Mouse (Mus musculus): ENCODE results near the gene Ormdl3. TPM values are rescaled to one million over a fixed set of nuclear protein-coding genes. Genes with fewer than 3 reads are reported as not detected.
A peak's percentile ranks its signal among the peaks of the same experiment; 100 is the strongest.
"Not testable (repeated sequence)": the region's sequence is repeated elsewhere in the genome, so short reads cannot be mapped to it uniquely, and the experiment has no call there.

The Ormdl3 gene
- polyA plus RNA-seq, 1 experiment from 2014 or later, result 12.0 TPM

- no peaks in the 10 kb centered on the region for H3K9me3 ChIP-seq (ENCODE audit: control insufficient read depth, low read length)
- no peak for ATAC-seq (ENCODE audit: low FRiP score)
- peak; percentile 89 for DNase-seq (ENCODE audit: low spot score, missing footprints)
- no peaks in the 10 kb centered on the region for H3K27me3 ChIP-seq (ENCODE audit: control insufficient read depth, insufficient read depth, low read length)
- no peak overlapping the region for H3K4me3 ChIP-seq (ENCODE audit: low read depth, low read length)
- no peaks in the 10 kb centered on the region for H3K36me3 ChIP-seq (ENCODE audit: control insufficient read depth, insufficient read depth, low read length)
- no peak overlapping the region for H3K27ac ChIP-seq (ENCODE audit: low read depth, low read length)
- H3K9ac ChIP-seq (ENCODE audit: low read length), result no peak overlapping the region
- WGBS, result 11% methylated on average over 3 of the region's 3 CpGs
- peaks cover 5% of the 10 kb centered on the region for H3K4me1 ChIP-seq (ENCODE audit: control insufficient read depth, insufficient read depth, low read length)
- no peak overlapping the region for H3K4me2 ChIP-seq
Measured at GRCm38 (mm10) chr11:98606763-98607162, 19.6 kb upstream of the Ormdl3 start.

- not testable (repeated sequence) for H3K27ac ChIP-seq (ENCODE audit: low read depth, low read length); H3K4me3 ChIP-seq (ENCODE audit: low read depth, low read length); H3K36me3 ChIP-seq (ENCODE audit: control insufficient read depth, insufficient read depth, low read length); DNase-seq (ENCODE audit: low spot score, missing footprints); H3K27me3 ChIP-seq (ENCODE audit: control insufficient read depth, insufficient read depth, low read length); H3K9ac ChIP-seq (ENCODE audit: low read length); H3K4me2 ChIP-seq; H3K9me3 ChIP-seq (ENCODE audit: control insufficient read depth, low read length); ATAC-seq (ENCODE audit: low FRiP score); H3K4me1 ChIP-seq (ENCODE audit: control insufficient read depth, insufficient read depth, low read length)
- WGBS, result 69% methylated on average over 6 of the region's 6 CpGs
Measured at GRCm38 (mm10) chr11:98604911-98605310, 17.7 kb upstream of the Ormdl3 start.

DNA sequence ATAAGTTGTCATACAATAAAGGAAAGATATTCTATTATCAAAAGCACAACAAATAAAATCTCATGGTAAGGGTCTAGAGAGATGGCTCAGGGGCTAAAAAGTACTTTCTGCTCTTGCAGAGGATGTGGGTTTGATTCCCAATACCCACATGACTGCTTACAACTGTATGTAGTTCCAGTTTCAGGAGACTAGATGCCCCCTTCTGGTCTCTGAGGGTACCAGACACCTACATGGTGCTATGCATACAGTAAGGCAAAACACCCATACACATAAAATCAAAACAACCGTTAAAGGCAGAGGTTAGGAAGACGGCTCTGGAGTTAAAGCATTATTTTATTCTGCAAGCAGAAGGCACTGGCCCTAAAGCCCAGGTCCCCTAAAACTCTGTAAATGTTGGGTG, 16.8 kb upstream of the Ormdl3 start:
- no peak overlapping the region for H3K9ac ChIP-seq (ENCODE audit: low read length)
- H3K4me3 ChIP-seq (ENCODE audit: low read depth, low read length), result no peak overlapping the region
- ATAC-seq (ENCODE audit: low FRiP score) (no peak), DNase-seq (ENCODE audit: low spot score, missing footprints) (no peak)
- H3K36me3 ChIP-seq (ENCODE audit: control insufficient read depth, insufficient read depth, low read length), result no peaks in the 10 kb centered on the region
- peaks cover 5% of the 10 kb centered on the region for H3K4me1 ChIP-seq (ENCODE audit: control insufficient read depth, insufficient read depth, low read length)
- H3K27me3 ChIP-seq (ENCODE audit: control insufficient read depth, insufficient read depth, low read length), result peaks cover 2% of the 10 kb centered on the region; the same call in 1 of the 2 replicates
- H3K27ac ChIP-seq (ENCODE audit: low read depth, low read length), result no peak overlapping the region
- 82% methylated on average over 2 of the region's 2 CpGs for WGBS
- H3K4me2 ChIP-seq, result no peak overlapping the region
- no peaks in the 10 kb centered on the region for H3K9me3 ChIP-seq (ENCODE audit: control insufficient read depth, low read length)

GRCm38 (mm10) chr11:98602090-98602690, 15.0 kb upstream of the Ormdl3 start:
- ATAC-seq (ENCODE audit: low FRiP score) (peak; percentile 83), DNase-seq (ENCODE audit: low spot score, missing footprints) (peak; percentile 94)
- Histone ChIP-seq H3K27ac (ENCODE audit: low read depth, low read length) (no peak overlapping the region), H3K4me3 (ENCODE audit: low read depth, low read length) (peak overlapping the region; percentile 28), H3K36me3 (ENCODE audit: control insufficient read depth, insufficient read depth, low read length) (no peaks in the 10 kb centered on the region), H3K9me3 (ENCODE audit: control insufficient read depth, low read length) (no peaks in the 10 kb centered on the region), H3K4me2 (peak overlapping the region; percentile 54), H3K4me1 (ENCODE audit: control insufficient read depth, insufficient read depth, low read length) (peaks cover 5% of the 10 kb centered on the region), H3K9ac (ENCODE audit: low read length) (peak overlapping the region; percentile 47), H3K27me3 (ENCODE audit: control insufficient read depth, insufficient read depth, low read length) (peaks cover 2% of the 10 kb centered on the region; the same call in 1 of the 2 replicates)
- under 1% methylated on average over 20 of the region's 20 CpGs for WGBS

GRCm38 (mm10) chr11:98599291-98599690, 12.1 kb upstream of the Ormdl3 start:
- H3K4me3 ChIP-seq (ENCODE audit: low read depth, low read length), result no peak overlapping the region
- DNase-seq (ENCODE audit: low spot score, missing footprints), result no peak
- no peaks in the 10 kb centered on the region for H3K9me3 ChIP-seq (ENCODE audit: control insufficient read depth, low read length)
- 46% methylated on average over 18 of the region's 18 CpGs for WGBS
- ATAC-seq (ENCODE audit: low FRiP score), result no peak
- H3K4me1 ChIP-seq (ENCODE audit: control insufficient read depth, insufficient read depth, low read length), result peaks cover 5% of the 10 kb centered on the region
- H3K4me2 ChIP-seq, result no peak overlapping the region
- no peak overlapping the region for H3K27ac ChIP-seq (ENCODE audit: low read depth, low read length)
- no peaks in the 10 kb centered on the region for H3K36me3 ChIP-seq (ENCODE audit: control insufficient read depth, insufficient read depth, low read length)
- H3K9ac ChIP-seq (ENCODE audit: low read length), result no peak overlapping the region
- H3K27me3 ChIP-seq (ENCODE audit: control insufficient read depth, insufficient read depth, low read length), result peaks cover 2% of the 10 kb centered on the region; the same call in 1 of the 2 replicates

- DNase-seq (ENCODE audit: low spot score, missing footprints), result no peak
- Histone ChIP-seq H3K27me3 (ENCODE audit: control insufficient read depth, insufficient read depth, low read length) (peaks cover 2% of the 10 kb centered on the region; the same call in 1 of the 2 replicates), H3K9me3 (ENCODE audit: control insufficient read depth, low read length) (no peaks in the 10 kb centered on the region), H3K27ac (ENCODE audit: low read depth, low read length) (no peak overlapping the region), H3K36me3 (ENCODE audit: control insufficient read depth, insufficient read depth, low read length) (no peaks in the 10 kb centered on the region), H3K4me2 (no peak overlapping the region), H3K4me1 (ENCODE audit: control insufficient read depth, insufficient read depth, low read length) (peaks cover 5% of the 10 kb centered on the region), H3K9ac (ENCODE audit: low read length) (no peak overlapping the region), H3K4me3 (ENCODE audit: low read depth, low read length) (no peak overlapping the region)
- no peak for ATAC-seq (ENCODE audit: low FRiP score)
- 64% methylated on average over 18 of the region's 18 CpGs for WGBS
Measured at GRCm38 (mm10) chr11:98598851-98599290, 11.7 kb upstream of the Ormdl3 start.

GRCm38 (mm10) chr11:98597991-98598390, 10.8 kb upstream of the Ormdl3 start, which contains the start of gene Lrrc3c:
TSS of gene Lrrc3c (plus strand) at chr11:98598291.
- Histone ChIP-seq H3K9ac (ENCODE audit: low read length) (no peak within 1 kb of the TSS), H3K4me3 (ENCODE audit: low read depth, low read length) (no peak within 1 kb of the TSS), H3K36me3 (ENCODE audit: control insufficient read depth, insufficient read depth, low read length) (no peaks in the 10 kb centered on the region), H3K4me2 (no peak within 1 kb of the TSS), H3K27ac (ENCODE audit: low read depth, low read length) (no peak within 1 kb of the TSS), H3K4me1 (ENCODE audit: control insufficient read depth, insufficient read depth, low read length) (peaks cover 5% of the 10 kb centered on the region), H3K9me3 (ENCODE audit: control insufficient read depth, low read length) (no peaks in the 10 kb centered on the region), H3K27me3 (ENCODE audit: control insufficient read depth, insufficient read depth, low read length) (peaks cover 2% of the 10 kb centered on the region; the same call in 1 of the 2 replicates)
- ATAC-seq (ENCODE audit: low FRiP score) (no peak), DNase-seq (ENCODE audit: low spot score, missing footprints) (no peak)
- 88% methylated on average over 8 of the region's 8 CpGs for WGBS

- H3K36me3 ChIP-seq (ENCODE audit: control insufficient read depth, insufficient read depth, low read length), result no peaks in the 10 kb centered on the region
- ATAC-seq (ENCODE audit: low FRiP score) (no peak), DNase-seq (ENCODE audit: low spot score, missing footprints) (peak; percentile 94)
- no peaks in the 10 kb centered on the region for H3K9me3 ChIP-seq (ENCODE audit: control insufficient read depth, low read length)
- no peak overlapping the region for H3K4me3 ChIP-seq (ENCODE audit: low read depth, low read length)
- H3K27ac ChIP-seq (ENCODE audit: low read depth, low read length), result no peak overlapping the region
- peaks cover 2% of the 10 kb centered on the region; the same call in 1 of the 2 replicates for H3K27me3 ChIP-seq (ENCODE audit: control insufficient read depth, insufficient read depth, low read length)
- H3K4me1 ChIP-seq (ENCODE audit: control insufficient read depth, insufficient read depth, low read length), result peaks cover 2% of the 10 kb centered on the region; the same call in 1 of the 2 replicates
- WGBS, result 36% methylated on average over 6 of the region's 6 CpGs
- H3K4me2 ChIP-seq, result no peak overlapping the region
- no peak overlapping the region for H3K9ac ChIP-seq (ENCODE audit: low read length)
Measured at GRCm38 (mm10) chr11:98597363-98597762, 10.2 kb upstream of the Ormdl3 start.

DNA sequence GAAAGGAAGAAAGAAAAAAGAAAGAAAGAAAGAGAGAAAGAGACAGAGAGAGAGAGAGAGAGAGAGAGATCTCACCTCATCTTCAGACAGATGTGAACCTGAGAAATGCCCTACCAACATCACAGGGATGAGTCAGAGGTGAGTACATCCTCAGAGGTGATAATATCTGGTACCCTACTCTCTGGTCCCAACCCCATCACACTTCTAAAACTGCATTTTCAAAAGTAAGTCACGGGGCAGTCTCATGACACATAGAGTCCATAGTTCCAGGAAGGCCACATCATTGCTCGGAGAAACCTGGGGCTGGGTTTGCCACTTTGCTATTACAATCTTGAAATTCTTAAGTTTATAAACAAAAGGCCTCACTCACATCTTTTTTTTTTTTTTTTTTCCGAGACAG, 8.8 kb upstream of the Ormdl3 start:
- Histone ChIP-seq H3K4me1 (ENCODE audit: control insufficient read depth, insufficient read depth, low read length) (no peaks in the 10 kb centered on the region), H3K9ac (ENCODE audit: low read length) (no peak overlapping the region), H3K36me3 (ENCODE audit: control insufficient read depth, insufficient read depth, low read length) (no peaks in the 10 kb centered on the region), H3K9me3 (ENCODE audit: control insufficient read depth, low read length) (no peaks in the 10 kb centered on the region), H3K27me3 (ENCODE audit: control insufficient read depth, insufficient read depth, low read length) (peaks cover 2% of the 10 kb centered on the region; the same call in 1 of the 2 replicates), H3K27ac (ENCODE audit: low read depth, low read length) (no peak overlapping the region), H3K4me3 (ENCODE audit: low read depth, low read length) (no peak overlapping the region), H3K4me2 (no peak overlapping the region)
- ATAC-seq (ENCODE audit: low FRiP score), result no peak
- WGBS, result 75% methylated on average over 3 of the region's 3 CpGs
- no peak for DNase-seq (ENCODE audit: low spot score, missing footprints)
